Mouse (Mus musculus) heart, adult 2 months (tissue): ENCODE measurements at regions not wholly inside any gene's neighbourhood (a gene's known extent, or its start where the extent isn't known, plus 50 kb on each side); places are given as distances from the start of the nearest gene placed in this dataset.

Experiments
- DNase-seq, 2 experiments: peaks; one replicate each; pipeline ENCODE4 v3.0.0; 2021
- H3K27ac ChIP-seq: fragments of 200-600 bp; 2 replicates; pipeline ENCODE4 v1.8.1; 2022
- H3K27me3 ChIP-seq: fragments of 200-500 bp; 2 replicates; pipeline ENCODE4 v1.6.1; 2012; ENCODE audit warnings: mild to moderate bottlenecking, low read length, inconsistent platforms, mixed read lengths; ENCODE audit not compliant: control insufficient read depth, insufficient read depth
- H3K36me3 ChIP-seq: fragments of 200-500 bp; 2 replicates; pipeline ENCODE4 v1.6.1; 2012; ENCODE audit warnings: low read length, inconsistent platforms; ENCODE audit not compliant: control insufficient read depth, insufficient read depth
- H3K4me1 ChIP-seq: fragments of 200-500 bp; 2 replicates; pipeline ENCODE4 v1.6.1; 2011; ENCODE audit warnings: low read length; ENCODE audit not compliant: control insufficient read depth, insufficient read depth
- H3K4me3 ChIP-seq: fragments of 200-600 bp; 2 replicates; pipeline ENCODE4 v1.8.1; 2022
- H3K79me2 ChIP-seq: fragments of 200-500 bp; replicated peaks from 2 replicates; pipeline ENCODE4 v1.6.1; 2012; ENCODE audit warnings: mild to moderate bottlenecking, inconsistent platforms, low read length, moderate library complexity, mixed read lengths; ENCODE audit not compliant: control insufficient read depth, insufficient read depth
- H3K9ac ChIP-seq: fragments of 200-500 bp; 2 replicates; pipeline ENCODE4 v1.6.1; 2012; ENCODE audit warnings: low read depth, mild to moderate bottlenecking, control low read depth, inconsistent platforms, low read length, mixed read lengths
- CTCF ChIP-seq: fragments of 200-600 bp; IDR thresholded peaks from 2 replicates; pipeline ENCODE4 v1.8.1; 2022; ENCODE audit warnings: antibody characterized with exemption, mild to moderate bottlenecking, moderate library complexity
- EP300 ChIP-seq: fragments of 200-500 bp; IDR thresholded peaks from 2 replicates; pipeline ENCODE4 v1.6.1; 2011; ENCODE audit warnings: low read depth, low read length, control low read depth; ENCODE audit not compliant: insufficient read depth
- POLR2A ChIP-seq: fragments of 200-500 bp; IDR thresholded peaks from 2 replicates; pipeline ENCODE4 v1.6.1; 2011; ENCODE audit warnings: mild to moderate bottlenecking, low read depth, low read length, control low read depth; ENCODE audit not compliant: insufficient read depth
- WGBS: fragments of 180-500 bp; shearing (Covaris S2); methylation state at CpG from one replicate; pipeline ENCODE4 v1.1.7; 2018; 5-methylcytosine and 5-hydroxymethylcytosine counted together
- intact Hi-C: fragments of 180-260 bp; cut with DNase I; formaldehyde crosslinking; loops from one replicate; pipeline ENCODE4 v1.15.1; 2025
- microRNA-seq, 2 experiments: library from miRNA; unstranded; fragments of <30 nt; microRNA quantifications; one replicate each; pipeline ENCODE4 v1.2.0; 2021

DNA sequence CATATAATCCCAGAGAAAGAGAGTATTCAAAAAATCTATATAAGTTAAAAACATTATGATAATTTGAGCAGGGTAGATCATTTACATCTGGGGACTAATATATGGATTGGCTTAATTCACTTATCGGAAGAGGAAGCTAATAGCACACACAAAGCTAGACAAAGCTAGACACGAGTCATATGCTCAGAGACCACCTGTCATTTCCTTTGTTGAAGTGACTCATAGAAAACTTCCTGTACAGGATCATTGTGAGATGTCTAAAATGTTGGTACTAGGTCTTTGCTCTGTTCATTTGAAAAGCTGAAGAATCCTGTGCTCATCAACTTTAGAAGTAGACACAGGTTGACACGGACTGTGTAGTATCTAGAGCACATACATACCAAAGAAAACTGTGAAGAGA lies 101.5 kb downstream of the Ndfip2 start:
- 0 out of 2 replicates have a peak overlapping the region, but pooled peaks have one; percentile 2 for H3K27ac ChIP-seq
- H3K27me3 ChIP-seq, result no peaks in the 10 kb centered on the region
- DNase-seq, result no peak
- TF ChIP-seq POLR2A (no peak), EP300 (no peak), CTCF (no peak)
- no peak overlapping the region for H3K9ac ChIP-seq
- H3K79me2 ChIP-seq, result no peaks in the 10 kb centered on the region
- H3K4me3 ChIP-seq, result no peak overlapping the region
- intact Hi-C loops, result loop anchor here (5.0 kb wide), 1 partner anchor 42 kb away; no protein-coding TSS in a partner anchor
- no peaks in the 10 kb centered on the region; the same call in none of the 2 replicates for H3K36me3 ChIP-seq
- H3K4me1 ChIP-seq, result peaks cover 2% of the 10 kb centered on the region
- 49% methylated on average over 3 of the region's 3 CpGs for WGBS

Small RNA genes in the stretch of these regions (microRNA-seq; reads per million reads assigned to microRNA genes)
- gene Gm22406 (0 reads per million in 2 experiments), gene Mir6390 (0 reads per million in 2 experiments)
